In genomic region chr2:72915245-72915930, GRCm38 (mm10) we compare ENCODE assay signal across 25 mouse cellular contexts.
DNase-seq lines count a peak whose midpoint lies in the region; ATAC-seq lines count a peak whose summit lies in the region.
"Had no signal": no experiment of that assay in that cellular context is flagged by ENCODE, and none has a peak within 500 bp of the region (broad histone marks: within the 10 kb centered on the region; RNA-seq: fewer than 3 reads in every experiment).

No protein-coding gene starts in this region.

- H3K9ac ChIP-seq in heart, embryonic 14.5 days (ENCODE audit: low read length) = no peak overlapping the region
- no peak overlapping the region for H3K9ac ChIP-seq in heart, embryonic 12.5 days
- H3K9ac ChIP-seq: embryonic facial prominence, embryonic 15.5 days; hindbrain, embryonic 12.5 days; intestine, embryonic 15.5 days had no signal

- DNase-seq in cerebellum, postnatal 10 days = peak; percentile 68 to 76
- no peak for DNase-seq in cerebellum, adult 11-12 months
- DNase-seq in heart, postnatal 4 days = peak; percentile 62
- DNase-seq in heart, adult 8-10 months (ENCODE audit: low spot score) = no peak
- DNase-seq in testis, postnatal 10 days (ENCODE audit: low spot score) = peak; percentile 47
- DNase-seq in testis, postnatal 14 days (ENCODE audit: low spot score) = no peak
- DNase-seq: adrenal gland, postnatal 10 days; B cell, adult 2 months; cerebellum, adult 18-20 months; cerebellum, adult 9-11 months; embryo, embryonic 11 days; gastrocnemius, adult 2 months; gastrocnemius, postnatal 25 days; heart, postnatal 36 days; kidney, adult 18-20 months had no signal

- WGBS in heart, embryonic 14.5 days = 49% methylated on average over 7 of the region's 7 CpGs
- WGBS in heart, embryonic 12.5 days = 75% methylated on average over 7 of the region's 7 CpGs

- H3K4me2 ChIP-seq in heart, embryonic 14.5 days (ENCODE audit: low read length) = no peak overlapping the region
- H3K4me2 ChIP-seq in heart, embryonic 12.5 days = no peak overlapping the region
- H3K4me2 ChIP-seq: embryonic facial prominence, embryonic 15.5 days; hindbrain, embryonic 12.5 days; intestine, embryonic 15.5 days had no signal

- no peaks in the 10 kb centered on the region for H3K9me3 ChIP-seq in heart, embryonic 14.5 days (ENCODE audit: control insufficient read depth, low read length)
- H3K9me3 ChIP-seq in heart, embryonic 12.5 days (replicated peaks) = no peaks in the 10 kb centered on the region
- H3K9me3 ChIP-seq: embryonic facial prominence, embryonic 15.5 days; forebrain, embryonic 10.5 days; G1E; hindbrain, embryonic 12.5 days; intestine, embryonic 15.5 days had no signal

- no peak overlapping the region for H3K4me3 ChIP-seq in heart, embryonic 14.5 days (ENCODE audit: control insufficient read depth in 1 of 2, insufficient read depth in 1 of 2, low read depth in 1 of 2, low read length in 2 of 2)
- H3K4me3 ChIP-seq in heart, embryonic 12.5 days = no peak overlapping the region
- H3K4me3 ChIP-seq: embryonic facial prominence, embryonic 15.5 days; erythroblast, embryonic 14.5 days; forebrain, embryonic 10.5 days; gastrocnemius, adult 2 months; hindbrain, embryonic 12.5 days; intestine, embryonic 15.5 days had no signal

- H3K27me3 ChIP-seq in heart, embryonic 14.5 days (ENCODE audit: control insufficient read depth, insufficient read depth, low read length) = no peaks in the 10 kb centered on the region
- H3K27me3 ChIP-seq in heart, embryonic 12.5 days (replicated peaks) = no peaks in the 10 kb centered on the region
- H3K27me3 ChIP-seq: embryonic facial prominence, embryonic 15.5 days; hindbrain, embryonic 12.5 days; intestine, embryonic 15.5 days had no signal

- no peaks in the 10 kb centered on the region for H3K36me3 ChIP-seq in heart, embryonic 14.5 days (ENCODE audit: control insufficient read depth, insufficient read depth, low read length)
- no peaks in the 10 kb centered on the region for H3K36me3 ChIP-seq in heart, embryonic 12.5 days
- H3K36me3 ChIP-seq: embryonic facial prominence, embryonic 15.5 days; forebrain, embryonic 10.5 days; G1E; hindbrain, embryonic 12.5 days; intestine, embryonic 15.5 days had no signal

- peak overlapping the region in 1 of 2 experiments; percentile 41; a peak in 2 of 4 replicates for H3K27ac ChIP-seq in heart, embryonic 14.5 days (replicated peaks in 1 of 2; ENCODE audit: control insufficient read depth in 1 of 2, insufficient read depth in 1 of 2, low read depth in 2 of 2, low read length in 2 of 2)
- no peak overlapping the region for H3K27ac ChIP-seq in heart, embryonic 12.5 days (ENCODE audit: poor library complexity, severe bottlenecking)
- H3K27ac ChIP-seq: embryonic facial prominence, embryonic 15.5 days; forebrain, embryonic 10.5 days; gastrocnemius, adult 2 months; hindbrain, embryonic 12.5 days; intestine, embryonic 15.5 days had no signal

- peaks cover 11 to 16% of the 10 kb centered on the region in 2 experiments for H3K4me1 ChIP-seq in heart, embryonic 14.5 days (ENCODE audit: control insufficient read depth in 2 of 2, insufficient read depth in 2 of 2, low read length in 2 of 2)
- H3K4me1 ChIP-seq in heart, embryonic 12.5 days (replicated peaks) = no peaks in the 10 kb centered on the region
- H3K4me1 ChIP-seq: embryonic facial prominence, embryonic 15.5 days; forebrain, embryonic 10.5 days; hindbrain, embryonic 12.5 days; intestine, embryonic 15.5 days had no signal

- ATAC-seq in heart, embryonic 14.5 days (ENCODE audit: insufficient number of reproducible peaks, insufficient read depth, low FRiP score, low read depth) = 0 out of 2 replicates have a peak, but pooled peaks have one; percentile 39
- no peak for ATAC-seq in heart, embryonic 12.5 days (ENCODE audit: insufficient number of reproducible peaks, low FRiP score)
- ATAC-seq: CD4-positive, CD25-positive, alpha-beta regulatory T cell, adult 4 months; forebrain, embryonic 14.5 days; intestine, embryonic 15.5 days had no signal

Comparison
In these comparisons a context has a peak if more than half of its experiments do, and no peak if none do; other contexts are left out.
1. DNase-seq: peak in cerebellum, postnatal 10 days (2 of 2), heart, postnatal 4 days (single experiment) and testis, postnatal 10 days (single experiment); none in cerebellum, adult 11-12 months (single experiment), heart, adult 8-10 months (single experiment) and testis, postnatal 14 days (single experiment).